Mouse (Mus musculus) hindbrain, postnatal 0 days (tissue): ENCODE results near the gene Slc28a3. TPM values are rescaled to one million over a fixed set of nuclear protein-coding genes. Genes with fewer than 3 reads are reported as not detected.

ENCODE experiments used
- ATAC-seq: fragments of 200-750 bp; cut with Nextera tagmentation; 2 replicates; pipeline ENCODE4 v1.8.0; 2017; ENCODE audit warnings: mild to moderate bottlenecking, moderate TSS enrichment, moderate library complexity
- DNase-seq: peaks from one replicate; pipeline ENCODE4 v3.0.0-alpha.2; 2015; ENCODE audit warnings: low spot score
- H3K27ac ChIP-seq: fragments of 300-500 bp; sonication (generic); 2 replicates; pipeline ENCODE4 v1.5.1; 2014; ENCODE audit warnings: mild to moderate bottlenecking
- H3K27me3 ChIP-seq: fragments of 300-500 bp; sonication (generic); 2 replicates; pipeline ENCODE4 v1.6.1; 2014; ENCODE audit warnings: low read length, mixed read lengths; ENCODE audit not compliant: insufficient read depth
- H3K36me3 ChIP-seq: fragments of 300-500 bp; sonication (generic); 2 replicates; pipeline ENCODE4 v1.6.1; 2014; ENCODE audit warnings: low read length, mixed read lengths; ENCODE audit not compliant: insufficient read depth
- H3K4me1 ChIP-seq: fragments of 300-500 bp; sonication (generic); 2 replicates; pipeline ENCODE4 v1.6.1; 2014; ENCODE audit warnings: antibody characterized with exemption, low read length, mixed read lengths; ENCODE audit not compliant: insufficient read depth
- H3K4me2 ChIP-seq: fragments of 300-500 bp; sonication (generic); 2 replicates; pipeline ENCODE4 v1.6.1; 2014; ENCODE audit warnings: low read depth, mild to moderate bottlenecking, low read length, moderate library complexity, mixed read lengths
- H3K4me3 ChIP-seq: fragments of 300-500 bp; sonication (generic); 2 replicates; pipeline ENCODE4 v1.5.1; 2014; ENCODE audit warnings: low read length
- H3K9ac ChIP-seq: fragments of 300-500 bp; sonication (generic); replicated peaks from 2 replicates; pipeline ENCODE4 v1.6.1; 2014; ENCODE audit warnings: mild to moderate bottlenecking, low read length, moderate library complexity, mixed read lengths
- H3K9me3 ChIP-seq: fragments of 300-500 bp; sonication (generic); 2 replicates; pipeline ENCODE4 v1.6.1; 2016; ENCODE audit warnings: low read length, mixed read lengths
- CTCF ChIP-seq: IDR thresholded peaks from 2 replicates; pipeline ENCODE4 v1.5.1; 2016; ENCODE audit warnings: antibody characterized with exemption, control low read depth, low read depth
- WGBS: fragments of 180-500 bp; shearing (Covaris S2); extraction: QIAGEN DNeasy Blood & Tissue Kit; methylation state at CpG from one replicate; pipeline ENCODE4 v1.1.7; 2014; 5-methylcytosine and 5-hydroxymethylcytosine counted together
- polyA plus RNA-seq: library from polyadenylated mRNA; unstranded; fragments of >200 nt; fragmentation: Nextera tagmentation; extraction: Ambion mirVana; gene quantifications from 2 replicates; pipeline ENCODE4 v1.2.1, GENCODE M21; 2015
- total RNA-seq: library from RNA; depleted of rRNA; stranded (reverse); fragments of >200 nt; gene quantifications from 2 replicates; pipeline ENCODE4 v1.2.3, GENCODE M21; 2014

Slc28a3 gene
- total and polyA plus RNA-seq, 2 experiments from 2014 or later: 0.25 to 0.58 TPM

GRCm38 (mm10) chr13:58543688-58544408 lies 66.8 kb downstream of the Slc28a3 start:
- no peaks in the 10 kb centered on the region for H3K36me3 ChIP-seq
- H3K27me3 ChIP-seq: no peaks in the 10 kb centered on the region
- WGBS: 38% methylated on average over 12 of the region's 12 CpGs
- DNase-seq (peak; percentile 88), ATAC-seq (peak; percentile 94)
- TF ChIP-seq CTCF: no peak
- peaks cover 4% of the 10 kb centered on the region; the same call in 1 of the 2 replicates for H3K4me1 ChIP-seq
- H3K9ac ChIP-seq: no peak overlapping the region
- H3K4me2 ChIP-seq: peak overlapping the region; percentile 25
- H3K4me3 ChIP-seq: no peak overlapping the region
- no peaks in the 10 kb centered on the region for H3K9me3 ChIP-seq
- no peak overlapping the region; the same call in 1 of the 2 replicates for H3K27ac ChIP-seq

GRCm38 (mm10) chr13:58543066-58543465 lies 67.6 kb downstream of the Slc28a3 start:
- ATAC-seq: peak; percentile 61; the same call in 1 of the 2 replicates
- 38% methylated on average over 7 of the region's 7 CpGs for WGBS
- no peak overlapping the region for H3K4me2 ChIP-seq
- H3K36me3 ChIP-seq: no peaks in the 10 kb centered on the region
- peak overlapping the region; percentile 3; the same call in 1 of the 2 replicates for H3K27ac ChIP-seq
- H3K9me3 ChIP-seq: no peaks in the 10 kb centered on the region
- TF ChIP-seq CTCF: peak; percentile 97
- peaks cover 4% of the 10 kb centered on the region; the same call in 1 of the 2 replicates for H3K4me1 ChIP-seq
- no peak overlapping the region for H3K9ac ChIP-seq
- H3K27me3 ChIP-seq: no peaks in the 10 kb centered on the region
- DNase-seq: peak; percentile 87
- no peak overlapping the region for H3K4me3 ChIP-seq

GRCm38 (mm10) chr13:58542601-58543041 lies 68.1 kb downstream of the Slc28a3 start:
- ATAC-seq: no peak
- H3K9me3 ChIP-seq: no peaks in the 10 kb centered on the region
- no peak overlapping the region for H3K4me2 ChIP-seq
- 88% methylated on average over 10 of the region's 10 CpGs for WGBS
- no peak for DNase-seq
- no peaks in the 10 kb centered on the region for H3K36me3 ChIP-seq
- no peak for TF ChIP-seq CTCF
- no peak overlapping the region for H3K9ac ChIP-seq
- H3K4me1 ChIP-seq: no peaks in the 10 kb centered on the region; the same call in 1 of the 2 replicates
- H3K27ac ChIP-seq: no peak overlapping the region
- no peak overlapping the region for H3K4me3 ChIP-seq
- no peaks in the 10 kb centered on the region for H3K27me3 ChIP-seq

GRCm38 (mm10) chr13:58542167-58542566 lies 68.5 kb downstream of the Slc28a3 start:
- 73% methylated on average over 8 of the region's 8 CpGs for WGBS
- H3K9ac ChIP-seq: no peak overlapping the region
- DNase-seq (no peak), ATAC-seq (no peak)
- no peaks in the 10 kb centered on the region; the same call in 1 of the 2 replicates for H3K4me1 ChIP-seq
- TF ChIP-seq CTCF: no peak
- no peak overlapping the region for H3K27ac ChIP-seq
- H3K4me3 ChIP-seq: no peak overlapping the region
- H3K36me3 ChIP-seq: no peaks in the 10 kb centered on the region
- no peak overlapping the region for H3K4me2 ChIP-seq
- H3K9me3 ChIP-seq: no peaks in the 10 kb centered on the region
- no peaks in the 10 kb centered on the region for H3K27me3 ChIP-seq

- 75% methylated on average over 4 of the region's 4 CpGs for WGBS
- TF ChIP-seq CTCF: no peak
Observed at GRCm38 (mm10) chr13:58541620-58542019, 69.1 kb downstream of the Slc28a3 start.

GRCm38 (mm10) chr13:58538966-58539365 lies 71.7 kb downstream of the Slc28a3 start:
- no peak overlapping the region for H3K4me3 ChIP-seq
- no peak overlapping the region for H3K4me2 ChIP-seq
- H3K27ac ChIP-seq: no peak overlapping the region
- H3K9ac ChIP-seq: no peak overlapping the region
- no peaks in the 10 kb centered on the region for H3K9me3 ChIP-seq
- H3K27me3 ChIP-seq: no peaks in the 10 kb centered on the region
- 69% methylated on average over 7 of the region's 7 CpGs for WGBS
- no peaks in the 10 kb centered on the region for H3K36me3 ChIP-seq
- no peak for ATAC-seq
- TF ChIP-seq CTCF: no peak
- DNase-seq: no peak
- H3K4me1 ChIP-seq: no peaks in the 10 kb centered on the region; the same call in 1 of the 2 replicates

More at GRCm38 (mm10) chr13:58541620-58542019, 69.1 kb downstream of the Slc28a3 start:
- ATAC-seq (no peak), DNase-seq (no peak)
- Histone ChIP-seq H3K27ac (no peak overlapping the region), H3K9me3 (no peaks in the 10 kb centered on the region), H3K36me3 (no peaks in the 10 kb centered on the region), H3K27me3 (no peaks in the 10 kb centered on the region), H3K4me3 (no peak overlapping the region), H3K9ac (no peak overlapping the region), H3K4me2 (no peak overlapping the region), H3K4me1 (no peaks in the 10 kb centered on the region; the same call in 1 of the 2 replicates)

GRCm38 (mm10) chr13:58538366-58538765 lies 72.3 kb downstream of the Slc28a3 start:
- 54% methylated on average over 4 of the region's 4 CpGs for WGBS
- H3K4me1 ChIP-seq: no peaks in the 10 kb centered on the region
- no peak overlapping the region for H3K4me2 ChIP-seq
- no peaks in the 10 kb centered on the region for H3K27me3 ChIP-seq
- no peaks in the 10 kb centered on the region for H3K36me3 ChIP-seq
- H3K9ac ChIP-seq: no peak overlapping the region
- DNase-seq: no peak
- ATAC-seq: no peak
- no peaks in the 10 kb centered on the region for H3K9me3 ChIP-seq
- no peak overlapping the region for H3K4me3 ChIP-seq
- TF ChIP-seq CTCF: no peak
- H3K27ac ChIP-seq: no peak overlapping the region
